Mouse (Mus musculus): ENCODE data around the gene Efnb3. TPM values are rescaled to one million over a fixed set of nuclear protein-coding genes. Genes with fewer than 3 reads are reported as not detected.

Gene Efnb3
- polyA plus RNA-seq, 1 experiment from 2014 or later, result 165 TPM

- no peak overlapping the region for H3K4me3 ChIP-seq (ENCODE audit: low read depth, low read length)
- H3K27ac ChIP-seq (ENCODE audit: low read length), result no peak overlapping the region
- H3K9ac ChIP-seq (ENCODE audit: low read depth, low read length), result no peak overlapping the region
- no peaks in the 10 kb centered on the region for H3K27me3 ChIP-seq (ENCODE audit: control insufficient read depth, insufficient read depth, low read depth, low read length)
- ATAC-seq, result no peak
- no peak overlapping the region for H3K4me2 ChIP-seq (ENCODE audit: low read length)
- no peaks in the 10 kb centered on the region for H3K4me1 ChIP-seq (ENCODE audit: control insufficient read depth, insufficient read depth, low read length)
- 81% methylated on average over 3 of the region's 3 CpGs for WGBS
- H3K9me3 ChIP-seq (replicated peaks; ENCODE audit: control insufficient read depth, low read length, poor library complexity, severe bottlenecking), result no peaks in the 10 kb centered on the region
- H3K36me3 ChIP-seq (ENCODE audit: control insufficient read depth, insufficient read depth, low read length), result no peaks in the 10 kb centered on the region
These were observed 43.3 kb downstream of the Efnb3 start for GRCm38 (mm10) chr11:69516661-69517060.

GRCm38 (mm10) chr11:69516151-69516640 lies 43.8 kb downstream of the Efnb3 start:
- WGBS, result 71% methylated on average over 15 of the region's 15 CpGs
- H3K9me3 ChIP-seq (replicated peaks; ENCODE audit: control insufficient read depth, low read length, poor library complexity, severe bottlenecking), result no peaks in the 10 kb centered on the region
- no peak overlapping the region for H3K4me3 ChIP-seq (ENCODE audit: low read depth, low read length)
- no peak for ATAC-seq
- no peak overlapping the region for H3K27ac ChIP-seq (ENCODE audit: low read length)
- H3K9ac ChIP-seq (ENCODE audit: low read depth, low read length), result no peak overlapping the region
- H3K4me1 ChIP-seq (ENCODE audit: control insufficient read depth, insufficient read depth, low read length), result no peaks in the 10 kb centered on the region
- no peaks in the 10 kb centered on the region for H3K36me3 ChIP-seq (ENCODE audit: control insufficient read depth, insufficient read depth, low read length)
- no peaks in the 10 kb centered on the region for H3K27me3 ChIP-seq (ENCODE audit: control insufficient read depth, insufficient read depth, low read depth, low read length)
- H3K4me2 ChIP-seq (ENCODE audit: low read length), result no peak overlapping the region

GRCm38 (mm10) chr11:69513840-69514239 lies 46.2 kb downstream of the Efnb3 start:
- Histone ChIP-seq H3K4me1 (ENCODE audit: control insufficient read depth, insufficient read depth, low read length) (no peaks in the 10 kb centered on the region), H3K9me3 (replicated peaks; ENCODE audit: control insufficient read depth, low read length, poor library complexity, severe bottlenecking) (no peaks in the 10 kb centered on the region), H3K4me3 (ENCODE audit: low read depth, low read length) (no peak overlapping the region), H3K27me3 (ENCODE audit: control insufficient read depth, insufficient read depth, low read depth, low read length) (no peaks in the 10 kb centered on the region), H3K36me3 (ENCODE audit: control insufficient read depth, insufficient read depth, low read length) (no peaks in the 10 kb centered on the region), H3K27ac (ENCODE audit: low read length) (no peak overlapping the region), H3K9ac (ENCODE audit: low read depth, low read length) (no peak overlapping the region), H3K4me2 (ENCODE audit: low read length) (no peak overlapping the region)
- WGBS, result 9% methylated on average over 6 of the region's 6 CpGs
- peak; percentile 76; the same call in 1 of the 2 replicates for ATAC-seq

GRCm38 (mm10) chr11:69510796-69511496 lies 49.1 kb downstream of the Efnb3 start:
- H3K4me2 ChIP-seq (ENCODE audit: low read length), result no peak overlapping the region
- no peaks in the 10 kb centered on the region for H3K27me3 ChIP-seq (ENCODE audit: control insufficient read depth, insufficient read depth, low read depth, low read length)
- H3K27ac ChIP-seq (ENCODE audit: low read length), result no peak overlapping the region
- H3K4me3 ChIP-seq (ENCODE audit: low read depth, low read length), result no peak overlapping the region
- WGBS, result 62% methylated on average over 7 of the region's 7 CpGs
- no peaks in the 10 kb centered on the region for H3K4me1 ChIP-seq (ENCODE audit: control insufficient read depth, insufficient read depth, low read length)
- no peaks in the 10 kb centered on the region for H3K9me3 ChIP-seq (replicated peaks; ENCODE audit: control insufficient read depth, low read length, poor library complexity, severe bottlenecking)
- no peaks in the 10 kb centered on the region for H3K36me3 ChIP-seq (ENCODE audit: control insufficient read depth, insufficient read depth, low read length)
- no peak overlapping the region for H3K9ac ChIP-seq (ENCODE audit: low read depth, low read length)
- ATAC-seq, result no peak

Small RNAs within 50 kb of the gene (microRNA-seq; reads per million reads assigned to microRNA genes)
- not detected for gene Gm27493

Other genes starting within 250 kb of the Efnb3 start
- gene Cntrob, start 236.4 kb downstream of the Efnb3 start, polyA plus RNA-seq (2015; fragmentation: Nextera tagmentation; extraction: Ambion mirVana), result 19.2 and 21.7 TPM in 2 replicates
- 173 and 179 TPM in 2 replicates for gene Trappc1, start 236.2 kb downstream of the Efnb3 start, polyA plus RNA-seq (2015; fragmentation: Nextera tagmentation; extraction: Ambion mirVana)
- 3.8 and 5.3 TPM in 2 replicates for gene Kcnab3, start 233.9 kb downstream of the Efnb3 start, polyA plus RNA-seq (2015; fragmentation: Nextera tagmentation; extraction: Ambion mirVana)
- 297 and 334 TPM in 2 replicates for gene Rnf227, start 219.7 kb downstream of the Efnb3 start, polyA plus RNA-seq (2015; fragmentation: Nextera tagmentation; extraction: Ambion mirVana)
- gene Chd3, start 190.8 kb downstream of the Efnb3 start, polyA plus RNA-seq (2015; fragmentation: Nextera tagmentation; extraction: Ambion mirVana), result 82.8 and 86.1 TPM in 2 replicates
- gene Naa38, start 164.7 kb downstream of the Efnb3 start, polyA plus RNA-seq (2015; fragmentation: Nextera tagmentation; extraction: Ambion mirVana), result 86.2 and 89.6 TPM in 2 replicates
- gene Cyb5d1, start 164.6 kb downstream of the Efnb3 start, polyA plus RNA-seq (2015; fragmentation: Nextera tagmentation; extraction: Ambion mirVana), result 27.1 and 28.9 TPM in 2 replicates
- 5.2 and 5.9 TPM in 2 replicates for gene Tmem88, start 162.0 kb downstream of the Efnb3 start, polyA plus RNA-seq (2015; fragmentation: Nextera tagmentation; extraction: Ambion mirVana)
- 36.4 and 39.0 TPM in 2 replicates for gene Kdm6b, start 146.5 kb downstream of the Efnb3 start, polyA plus RNA-seq (2015; fragmentation: Nextera tagmentation; extraction: Ambion mirVana)
- gene Dnah2, start 11.1 kb downstream of the Efnb3 start, polyA plus RNA-seq (2015; fragmentation: Nextera tagmentation; extraction: Ambion mirVana), result 4.4 and 5.1 TPM in 2 replicates
- gene Wrap53, start 20.1 kb upstream of the Efnb3 start, polyA plus RNA-seq (2015; fragmentation: Nextera tagmentation; extraction: Ambion mirVana), result 19.2 and 20.9 TPM in 2 replicates
- gene Trp53, start 20.2 kb upstream of the Efnb3 start, polyA plus RNA-seq (2015; fragmentation: Nextera tagmentation; extraction: Ambion mirVana), result 48.9 and 57.3 TPM in 2 replicates
- gene Atp1b2, start 45.7 kb upstream of the Efnb3 start, polyA plus RNA-seq (2015; fragmentation: Nextera tagmentation; extraction: Ambion mirVana), result 65.8 and 95.2 TPM in 2 replicates
- not detected in 2 replicates for gene Shbg, start 57.7 kb upstream of the Efnb3 start, polyA plus RNA-seq (2015; fragmentation: Nextera tagmentation; extraction: Ambion mirVana)
- gene Sat2, start 61.8 kb upstream of the Efnb3 start, polyA plus RNA-seq (2015; fragmentation: Nextera tagmentation; extraction: Ambion mirVana), result 23.8 and 27.1 TPM in 2 replicates
- 33.3 and 37.3 TPM in 2 replicates for gene Fxr2, start 72.8 kb upstream of the Efnb3 start, polyA plus RNA-seq (2015; fragmentation: Nextera tagmentation; extraction: Ambion mirVana)
- gene Sox15, start 95.1 kb upstream of the Efnb3 start, polyA plus RNA-seq (2015; fragmentation: Nextera tagmentation; extraction: Ambion mirVana), result not detected in 2 replicates
- 101 and 104 TPM in 2 replicates for gene Mpdu1, start 102.4 kb upstream of the Efnb3 start, polyA plus RNA-seq (2015; fragmentation: Nextera tagmentation; extraction: Ambion mirVana)
- gene Cd68, start 105.9 kb upstream of the Efnb3 start, polyA plus RNA-seq (2015; fragmentation: Nextera tagmentation; extraction: Ambion mirVana), result 6.4 and 9.7 TPM in 2 replicates
- 477 and 496 TPM in 2 replicates for gene Eif4a1, start 112.2 kb upstream of the Efnb3 start, polyA plus RNA-seq (2015; fragmentation: Nextera tagmentation; extraction: Ambion mirVana)
- 94.0 and 98.5 TPM in 2 replicates for gene Senp3, start 121.9 kb upstream of the Efnb3 start, polyA plus RNA-seq (2015; fragmentation: Nextera tagmentation; extraction: Ambion mirVana)
- 0.53 and 0.66 TPM in 2 replicates for gene Tnfsf13, start 125.6 kb upstream of the Efnb3 start, polyA plus RNA-seq (2015; fragmentation: Nextera tagmentation; extraction: Ambion mirVana)
- gene Tnfsf12, start 135.6 kb upstream of the Efnb3 start, polyA plus RNA-seq (2015; fragmentation: Nextera tagmentation; extraction: Ambion mirVana), result 2.3 and 3.0 TPM in 2 replicates
- gene Tnfsfm13, start 135.9 kb upstream of the Efnb3 start, polyA plus RNA-seq (2015; fragmentation: Nextera tagmentation; extraction: Ambion mirVana), result 0.60 and 0.87 TPM in 2 replicates
- 13.0 and 15.5 TPM in 2 replicates for gene Polr2a, start 198.4 kb upstream of the Efnb3 start, polyA plus RNA-seq (2015; fragmentation: Nextera tagmentation; extraction: Ambion mirVana)
- gene Slc35g3, start 201.8 kb upstream of the Efnb3 start, polyA plus RNA-seq (2015; fragmentation: Nextera tagmentation; extraction: Ambion mirVana), result 0.21 and 0.22 TPM in 2 replicates
- gene Zbtb4, start 205.7 kb upstream of the Efnb3 start, polyA plus RNA-seq (2015; fragmentation: Nextera tagmentation; extraction: Ambion mirVana), result 4.2 and 5.2 TPM in 2 replicates
- 1.4 and 1.6 TPM in 2 replicates for gene Chrnb1, start 235.7 kb upstream of the Efnb3 start, polyA plus RNA-seq (2015; fragmentation: Nextera tagmentation; extraction: Ambion mirVana)
- 4.1 and 4.5 TPM in 2 replicates for gene Fgf11, start 241.7 kb upstream of the Efnb3 start, polyA plus RNA-seq (2015; fragmentation: Nextera tagmentation; extraction: Ambion mirVana)
- 0.54 and 0.56 TPM in 2 replicates for gene Tmem102, start 245.4 kb upstream of the Efnb3 start, polyA plus RNA-seq (2015; fragmentation: Nextera tagmentation; extraction: Ambion mirVana)

All from midbrain, embryonic 16.5 days (tissue).